Mouse (Mus musculus): ENCODE measurements around the gene Ppp1r36.

DNA sequence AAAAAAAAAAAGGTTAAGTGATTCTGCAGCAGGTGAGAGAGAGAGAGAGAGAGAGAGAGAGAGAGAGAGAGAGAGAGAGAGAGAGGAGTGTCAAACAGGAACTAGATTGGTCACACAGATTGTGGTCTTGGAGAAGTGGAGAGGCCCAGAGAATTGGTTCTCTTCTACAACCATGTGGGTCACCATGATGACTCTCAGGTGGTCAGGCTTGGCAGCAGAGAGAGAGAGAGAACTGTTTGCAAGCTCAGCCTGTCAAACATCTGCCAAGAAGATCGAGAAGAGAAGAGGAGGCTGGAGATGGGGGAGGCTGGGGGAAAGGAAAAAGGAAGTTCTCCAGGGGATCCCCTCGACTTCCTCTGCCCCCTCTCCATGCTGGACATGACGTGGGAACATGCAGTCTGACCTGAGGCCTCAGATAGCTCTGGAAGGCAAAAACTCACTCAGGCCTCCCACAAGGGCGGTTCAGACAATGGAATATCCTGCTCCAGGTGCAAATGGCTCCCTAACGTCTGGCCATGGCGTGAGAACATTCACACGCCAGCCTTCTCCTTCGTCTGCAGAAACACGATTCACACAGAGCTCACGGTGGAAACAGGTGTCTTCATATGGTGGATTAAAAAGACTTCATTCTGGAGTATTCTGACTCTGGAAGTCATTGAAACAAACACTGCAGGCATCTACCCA is 56.4 kb downstream of the Ppp1r36 start:
- TF ChIP-seq POLR2A (IDR thresholded peaks at IDR 0.05; ENCODE audit: control insufficient read depth, extremely low read depth, insufficient read depth, low read length, poor library complexity), result no peak
- no peak for TF ChIP-seq CTCF (IDR thresholded peaks at IDR 0.05; ENCODE audit: borderline replicate concordance, control insufficient read depth, extremely low read depth, insufficient read depth, low read length, poor library complexity)

Data from thymus, adult 2 months (tissue).